Mouse (Mus musculus): ENCODE data around the gene Git1.

DNA sequence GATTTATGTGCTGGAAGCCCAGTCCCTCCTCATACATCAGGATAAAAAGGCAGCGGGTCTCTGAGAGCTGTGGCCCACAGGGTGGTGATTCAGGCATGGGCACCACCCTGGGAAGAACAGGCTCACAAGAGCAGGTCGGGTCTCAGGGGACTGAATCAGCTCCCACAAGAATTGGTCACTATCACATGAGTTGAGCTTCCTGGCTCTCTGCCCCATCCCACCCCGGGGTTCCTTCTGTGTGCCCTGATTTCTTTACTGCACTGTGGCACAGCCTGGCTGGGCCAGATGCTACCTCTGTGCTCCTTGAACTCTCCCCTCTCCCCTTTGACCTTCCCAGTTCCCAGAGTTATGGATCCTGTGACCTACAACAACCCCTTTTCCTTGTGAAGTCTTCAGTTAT is 10.3 kb upstream of the Git1 start:
- TF ChIP-seq CTCF (IDR thresholded peaks at IDR 0.05; ENCODE audit: control insufficient read depth, insufficient read depth, insufficient replicate concordance, low read depth, low read length) (no peak), POLR2A (IDR thresholded peaks at IDR 0.05; ENCODE audit: control insufficient read depth, low read depth, low read length) (no peak)
